Mouse (Mus musculus) layer of hippocampus, postnatal 36 days (tissue): ENCODE data around the gene Aagab. TPM values are rescaled to one million over a fixed set of nuclear protein-coding genes. Genes with fewer than 3 reads are reported as not detected.
A peak's percentile ranks its signal among the peaks of the same experiment; 100 is the strongest.

Source experiments
- DNase-seq, 2 experiments: peaks; one replicate each; pipeline ENCODE4 v3.0.0; 2022
- total RNA-seq, 2 experiments: library from RNA; stranded (reverse); gene quantifications; 2 replicates each; pipeline ENCODE4 v1.2.3; 2021

The Aagab gene
- total RNA-seq, 2 experiments from 2014 or later, result 60.8 to 65.4 TPM

GRCm38 (mm10) chr9:63677621-63678020, 75.2 kb downstream of the Aagab start:
- no peak for DNase-seq

- DNase-seq, result no peak
Measured at GRCm38 (mm10) chr9:63678076-63678475, 75.6 kb downstream of the Aagab start.

GRCm38 (mm10) chr9:63682301-63682700, 79.8 kb downstream of the Aagab start:
- no peak for DNase-seq

GRCm38 (mm10) chr9:63682943-63683342, 80.5 kb downstream of the Aagab start:
- DNase-seq, result no peak

GRCm38 (mm10) chr9:63684277-63684676, 81.8 kb downstream of the Aagab start:
- DNase-seq, result no peak

- no peak for DNase-seq
Measured at GRCm38 (mm10) chr9:63685352-63685751, 82.9 kb downstream of the Aagab start.

GRCm38 (mm10) chr9:63687413-63688015, 85.1 kb downstream of the Aagab start:
- peak in 1 of 2 experiments; percentile 26 for DNase-seq

GRCm38 (mm10) chr9:63690511-63690910, 88.1 kb downstream of the Aagab start:
- no peak for DNase-seq

- DNase-seq, result no peak
Measured at GRCm38 (mm10) chr9:63691960-63692359, 89.5 kb downstream of the Aagab start.

Other genes with a start within 250 kb of the Aagab start
- 10 to 100 TPM; 33.3 to 35.6 TPM for gene Map2k5, start 224.8 kb upstream of the Aagab start, total RNA-seq
- 10 to 100 TPM; 27.6 to 30.7 TPM for gene 2300009A05Rik, start 203.4 kb upstream of the Aagab start, total RNA-seq
- gene Iqch, start 167 bp upstream of the Aagab start, total RNA-seq, result under 1 TPM in 1 of 2 experiments, not detected in 1; 0.15 TPM
- gene Smad3, start 155.3 kb downstream of the Aagab start, total RNA-seq, result 10 to 100 TPM; 40.1 to 45.2 TPM